Mouse (Mus musculus): ENCODE measurements at regions not wholly inside any gene's neighbourhood (a gene's known extent, or its start where the extent isn't known, plus 50 kb on each side); places are given as distances from the start of the nearest gene placed in this dataset.

DNA sequence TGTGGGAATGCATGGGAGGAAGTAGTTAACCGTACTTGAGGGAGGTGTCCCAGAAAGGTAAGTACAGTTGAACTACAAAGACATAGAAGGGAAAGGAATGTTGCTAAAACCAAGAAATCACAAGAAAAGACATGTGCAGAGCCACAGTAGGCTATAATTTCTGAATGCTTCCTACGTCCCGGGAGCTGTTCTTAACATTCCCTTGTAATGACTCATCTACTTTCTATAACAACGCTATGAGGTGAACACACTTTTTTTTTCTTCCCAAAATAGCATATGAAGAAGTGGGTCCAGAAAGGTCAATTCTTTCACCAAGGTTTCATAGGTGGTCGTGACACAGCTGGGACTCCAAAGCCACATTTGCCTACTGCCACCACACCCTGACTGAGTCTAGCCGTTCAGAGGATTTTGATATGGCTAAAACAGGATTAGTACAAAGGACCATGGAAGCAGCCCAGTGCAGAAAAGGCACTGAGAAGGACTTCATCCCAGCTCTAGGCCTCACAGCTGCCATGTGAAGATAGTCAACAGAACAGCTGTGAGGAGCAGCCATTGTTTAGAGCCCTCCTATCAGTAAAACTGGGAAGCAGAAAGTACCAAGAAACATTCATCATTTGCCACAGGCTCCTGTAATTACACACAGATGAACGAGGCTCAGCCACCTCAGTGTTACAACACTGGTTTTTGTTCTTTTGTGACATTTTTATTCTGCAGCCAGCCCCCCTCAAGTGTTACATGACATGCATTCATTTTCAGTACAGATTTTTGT, 133.4 kb downstream of the Rnd3 start:
- intact Hi-C loops (cut with DNase I), result no loop called here

DNA sequence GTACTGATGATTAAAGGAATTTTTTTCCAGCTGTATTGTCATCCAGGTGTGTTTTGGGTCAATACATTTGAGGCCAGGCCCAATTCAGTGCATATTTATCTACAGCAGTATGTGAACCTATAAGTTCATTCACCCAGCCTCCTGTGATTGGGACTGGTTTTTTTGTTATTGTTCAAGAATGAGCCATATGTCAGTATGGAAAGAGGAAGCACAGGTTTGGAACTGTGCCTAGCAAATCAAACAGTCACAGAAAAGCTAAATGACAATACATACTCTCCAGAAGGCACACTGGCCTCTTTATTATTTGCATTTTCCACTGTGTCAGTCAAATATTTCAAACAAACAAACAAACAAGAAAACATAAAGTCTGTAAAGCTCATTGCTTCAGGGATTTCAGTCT, 134.7 kb downstream of the Rnd3 start:
- intact Hi-C loops (cut with DNase I), result no loop called here
- no peak for DNase-seq (ENCODE audit: low spot score in 2 of 2)

More for the DNA sequence above, 133.4 kb downstream of the Rnd3 start:
- peak in 1 of 2 experiments; percentile 4 for DNase-seq (ENCODE audit: low spot score in 2 of 2)

DNA sequence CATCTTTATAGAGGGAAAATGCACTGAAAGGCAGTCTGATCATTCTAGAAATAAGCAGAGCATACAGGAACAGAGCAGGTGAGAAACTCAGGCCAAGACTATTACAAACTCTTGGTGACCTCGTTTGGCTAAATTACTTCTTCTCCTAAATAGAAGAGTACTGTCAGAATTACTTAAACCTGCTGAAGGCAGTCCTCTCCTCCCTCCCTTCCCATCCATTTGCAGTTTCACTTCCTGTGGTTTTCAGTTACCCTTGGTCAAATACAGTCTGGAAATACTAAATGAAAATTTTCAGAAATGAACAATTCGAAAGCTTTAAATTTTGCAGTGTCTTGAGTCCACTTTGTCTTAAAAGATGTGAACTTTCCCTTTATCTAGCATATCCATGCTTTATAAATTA, 135.8 kb downstream of the Rnd3 start:
- DNase-seq (ENCODE audit: low spot score in 2 of 2), result no peak
- intact Hi-C loops (cut with DNase I), result no loop called here

DNA sequence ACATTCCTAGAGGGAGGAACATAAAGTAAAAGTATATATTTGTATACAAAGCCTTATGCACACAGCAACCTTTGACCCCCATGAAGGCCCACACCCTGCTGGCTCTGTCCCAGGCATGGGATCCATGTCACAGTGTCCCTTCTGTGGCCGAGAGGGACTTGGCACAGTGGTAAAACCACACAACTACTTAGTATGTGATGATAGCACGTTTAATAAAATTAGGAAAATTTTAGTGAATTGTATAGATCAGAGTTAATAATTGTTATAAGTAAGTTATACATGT, 140.7 kb downstream of the Rnd3 start:
- intact Hi-C loops (cut with DNase I), result no loop called here
- no peak for DNase-seq (ENCODE audit: low spot score in 2 of 2)

DNA sequence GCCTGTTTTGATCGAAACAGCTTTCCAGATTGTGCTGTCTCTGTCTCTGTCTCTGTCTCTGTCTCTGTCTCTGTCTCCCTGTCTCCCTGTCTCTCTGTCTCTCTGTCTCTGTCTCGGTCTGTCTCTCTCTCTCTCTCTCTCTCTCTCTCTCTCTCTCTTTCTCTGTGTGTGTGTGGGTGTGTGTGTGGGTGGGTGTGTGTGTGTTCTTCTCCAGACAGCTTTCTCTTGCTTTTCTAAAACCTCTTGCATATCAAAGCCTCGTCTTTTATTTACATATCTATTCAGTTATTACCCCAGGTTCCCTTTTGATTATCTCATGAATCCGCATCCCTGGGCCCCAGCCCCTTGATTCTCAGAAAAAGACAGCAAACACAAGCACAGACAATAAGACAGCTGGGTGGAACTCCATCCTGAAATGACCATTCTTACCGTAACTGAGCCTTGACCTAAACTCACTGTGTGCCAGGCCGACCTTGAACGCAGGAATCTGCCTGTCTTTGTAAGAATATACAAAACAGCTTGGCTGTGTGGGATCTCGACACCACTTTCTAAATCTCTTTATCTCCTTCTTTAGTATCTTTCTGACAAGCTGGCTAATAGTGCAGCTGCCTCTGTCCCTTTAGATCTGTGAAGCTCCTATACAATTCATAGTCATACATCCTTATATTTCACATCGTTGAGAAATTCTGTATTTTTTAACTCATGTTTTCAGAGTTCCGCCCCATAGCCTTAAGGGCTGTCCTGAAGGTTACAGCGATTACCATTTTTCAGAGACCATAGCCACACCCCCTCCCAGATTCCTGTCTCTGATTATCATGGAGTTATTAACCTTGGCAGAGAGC, 141.3 kb downstream of the Rnd3 start:
- intact Hi-C loops (cut with DNase I), result no loop called here
- DNase-seq (ENCODE audit: low spot score in 2 of 2), result no peak

DNA sequence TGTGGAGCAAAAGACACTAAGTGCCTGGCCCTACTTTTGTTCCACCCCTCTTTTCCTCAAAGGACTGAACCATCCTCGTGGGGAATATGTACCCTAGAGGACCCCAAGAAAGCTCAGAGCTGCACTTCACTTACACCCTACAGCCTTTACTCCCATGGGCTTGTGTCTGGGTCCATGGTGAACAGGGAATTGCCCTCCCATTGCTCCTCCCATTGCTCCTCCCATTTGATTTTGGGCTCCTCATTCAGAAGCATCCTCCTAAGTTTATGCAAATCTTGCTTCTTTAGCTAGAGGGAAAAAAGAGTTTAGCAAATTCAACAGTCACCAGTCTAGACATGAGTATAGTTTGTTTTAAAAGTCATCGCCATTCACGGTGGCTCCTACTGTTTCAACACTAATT, 142.1 kb downstream of the Rnd3 start:
- intact Hi-C loops (cut with DNase I), result no loop called here
- DNase-seq (ENCODE audit: low spot score in 2 of 2), result no peak

DNA sequence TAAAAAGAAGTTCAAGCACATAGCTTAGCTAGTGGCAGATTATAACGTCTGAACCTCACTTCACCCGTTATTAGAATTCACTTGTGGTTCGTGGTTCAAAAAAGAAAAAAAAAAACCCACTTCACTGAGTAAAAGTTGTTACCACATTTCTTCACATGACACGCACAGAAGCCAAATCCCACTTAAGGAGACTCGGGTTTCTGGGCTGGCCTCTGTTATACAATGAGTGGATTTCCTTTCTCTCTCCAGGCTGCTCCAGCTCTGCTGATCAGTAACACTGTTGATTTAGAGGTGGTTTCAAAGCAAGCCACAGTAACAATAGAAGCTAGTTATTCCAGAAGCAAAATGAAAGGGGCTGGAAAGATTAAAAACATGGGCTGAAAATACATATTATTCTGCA, 147.4 kb downstream of the Rnd3 start:
- intact Hi-C loops (cut with DNase I), result no loop called here
- no peak for DNase-seq (ENCODE audit: low spot score in 2 of 2)

DNA sequence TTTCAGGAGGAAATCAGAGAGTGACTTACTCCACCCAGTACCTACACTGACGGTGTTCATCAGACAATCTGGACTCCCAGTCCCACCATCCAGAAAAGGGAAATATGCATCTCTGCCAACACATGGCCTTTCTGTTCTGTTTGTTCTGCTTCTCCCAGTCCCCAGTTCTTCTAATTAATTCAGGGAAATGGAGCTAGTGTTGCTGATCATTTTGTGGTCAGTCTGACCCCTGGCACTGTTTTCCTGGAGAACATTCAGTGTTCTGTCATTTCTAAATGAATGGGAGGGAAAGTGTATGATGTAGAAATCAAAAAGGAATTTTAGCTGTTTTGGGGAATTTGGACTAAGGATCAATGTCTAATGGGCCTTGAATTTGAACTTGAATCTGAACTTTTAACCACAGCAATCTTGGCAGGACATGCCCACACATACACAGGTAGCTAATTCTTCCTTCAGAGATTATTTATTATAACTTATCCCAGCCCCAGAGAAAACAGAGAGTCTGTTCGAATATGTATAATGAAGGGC, 165.0 kb downstream of the Rnd3 start:
- DNase-seq (ENCODE audit: low spot score in 2 of 2), result no peak
- intact Hi-C loops (cut with DNase I), result no loop called here

DNA sequence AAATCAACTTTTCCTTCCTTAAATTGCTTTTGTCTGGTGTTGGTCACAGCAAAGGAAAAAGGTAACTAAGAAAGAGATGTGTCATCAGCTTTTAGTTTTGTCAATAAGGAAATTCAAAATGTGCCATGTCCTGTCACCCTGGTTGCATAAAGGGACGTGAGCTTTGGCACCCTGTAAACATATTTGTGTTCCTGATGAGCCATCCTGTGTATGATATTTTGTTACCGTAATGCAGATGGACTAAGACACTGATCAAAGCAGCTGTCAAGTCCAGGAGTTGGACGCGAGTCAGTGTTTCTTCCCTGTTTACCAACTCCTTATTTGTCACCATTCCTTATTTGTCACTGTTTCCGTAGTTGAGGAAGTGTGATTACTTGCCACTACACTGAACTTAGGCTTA, 166.3 kb downstream of the Rnd3 start:
- intact Hi-C loops (cut with DNase I), result no loop called here

DNA sequence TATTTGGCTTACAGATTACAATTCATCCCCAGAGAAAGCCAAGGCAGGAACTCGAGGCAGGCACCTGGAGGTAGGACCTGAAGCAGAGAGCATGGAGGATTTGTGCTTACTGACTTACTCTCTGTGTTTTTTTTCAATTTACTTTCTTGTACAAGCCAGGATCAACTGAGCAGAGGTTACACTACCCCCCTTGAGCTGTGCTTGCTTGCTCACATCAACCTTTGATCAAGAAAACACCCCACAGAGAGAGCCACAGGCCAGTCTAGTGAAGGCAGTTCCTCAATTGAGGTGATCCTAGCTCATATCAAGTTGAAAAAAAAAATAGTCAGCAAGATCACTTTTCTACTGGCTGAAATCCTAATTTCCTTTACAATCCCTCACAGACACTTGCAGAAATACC, 170.6 kb downstream of the Rnd3 start:
- intact Hi-C loops (cut with DNase I), result no loop called here

More for the DNA sequence above, 166.3 kb downstream of the Rnd3 start:
- DNase-seq (ENCODE audit: low spot score in 2 of 2), result no peak

DNA sequence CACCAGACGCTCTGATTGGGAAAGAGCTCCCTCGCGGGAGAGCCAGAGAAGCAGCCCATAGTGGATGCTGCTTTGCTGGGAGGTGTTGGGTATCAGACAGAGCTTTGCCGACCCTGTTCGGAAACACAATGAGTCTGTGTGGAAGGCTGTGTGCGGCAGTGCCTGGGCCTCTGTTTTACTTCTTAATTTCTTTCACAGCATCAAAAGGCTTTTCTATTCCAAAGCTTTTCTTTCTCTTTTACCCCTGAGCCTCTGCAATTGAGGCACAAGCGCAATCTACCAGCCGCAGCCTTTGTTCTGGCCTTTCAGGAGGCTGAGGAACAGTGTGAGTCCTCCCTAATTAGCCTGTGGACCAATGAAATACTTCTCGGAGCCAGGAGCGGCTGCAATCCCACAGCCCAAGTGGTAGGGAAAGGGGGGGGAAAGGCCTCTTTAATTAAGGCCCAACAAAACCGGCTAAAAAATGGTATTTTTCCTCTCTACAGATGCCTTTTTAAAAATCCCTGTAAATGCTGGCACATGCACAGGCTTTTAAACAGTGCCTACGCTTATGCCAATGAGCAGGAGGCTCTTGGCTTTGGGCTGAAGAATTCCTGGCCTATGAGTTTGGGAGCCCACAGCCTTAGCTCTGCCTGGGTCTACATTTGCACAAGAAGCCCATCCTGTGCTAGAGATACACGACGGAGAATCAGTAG, 177.6 kb downstream of the Rnd3 start:
- intact Hi-C loops (cut with DNase I), result no loop called here
- DNase-seq (ENCODE audit: low spot score in 2 of 2), result peak; percentile 28

More for the DNA sequence above, 170.6 kb downstream of the Rnd3 start:
- no peak for DNase-seq (ENCODE audit: low spot score in 2 of 2)

DNA sequence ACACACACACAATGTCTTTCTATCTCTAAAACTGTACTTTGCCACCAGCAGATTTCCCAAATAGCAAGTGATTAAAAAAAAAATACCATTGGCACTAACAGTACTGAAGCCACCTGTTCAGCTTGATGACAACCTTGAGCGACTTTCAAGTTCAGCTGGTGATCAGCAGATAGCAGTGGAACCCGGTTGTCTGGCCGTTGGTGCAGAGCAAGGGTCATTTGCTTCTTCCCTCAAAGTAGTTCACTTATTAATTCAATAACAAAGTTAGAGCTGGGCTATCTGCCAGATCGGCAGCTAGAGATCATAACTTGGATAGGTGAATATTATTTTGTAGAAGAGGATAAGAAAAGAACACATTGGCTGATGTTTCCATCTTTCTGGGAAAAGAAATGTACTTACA, 180.5 kb downstream of the Rnd3 start:
- intact Hi-C loops (cut with DNase I), result loop anchor here (2.0 kb wide), 1 partner anchor 180 kb away; the partner anchor contains the start of gene Rnd3
- no peak for DNase-seq (ENCODE audit: low spot score in 2 of 2)

DNA sequence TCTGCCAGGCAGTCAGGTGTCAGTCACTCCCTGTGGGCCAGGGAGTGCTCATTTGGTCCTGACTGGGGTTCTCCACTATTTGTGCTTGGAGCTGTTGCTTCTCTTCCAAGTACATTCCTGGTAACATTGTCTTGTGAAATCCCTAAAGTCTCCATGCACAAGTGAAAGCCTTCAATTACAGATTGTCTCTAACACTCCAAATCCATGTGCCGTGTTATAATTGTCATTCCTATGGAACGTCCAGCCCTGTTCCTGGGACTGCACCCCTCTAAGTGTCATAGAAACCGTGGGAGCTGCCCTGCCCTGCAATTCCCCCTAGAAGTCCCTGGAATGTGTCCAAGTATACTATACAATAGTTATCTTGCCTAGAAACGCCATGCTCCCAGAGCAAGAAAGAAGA, 181.1 kb downstream of the Rnd3 start:
- DNase-seq (ENCODE audit: low spot score in 2 of 2), result no peak
- intact Hi-C loops (cut with DNase I), result loop anchor here (2.0 kb wide), 1 partner anchor 181 kb away; the partner anchor contains the start of gene Rnd3

DNA sequence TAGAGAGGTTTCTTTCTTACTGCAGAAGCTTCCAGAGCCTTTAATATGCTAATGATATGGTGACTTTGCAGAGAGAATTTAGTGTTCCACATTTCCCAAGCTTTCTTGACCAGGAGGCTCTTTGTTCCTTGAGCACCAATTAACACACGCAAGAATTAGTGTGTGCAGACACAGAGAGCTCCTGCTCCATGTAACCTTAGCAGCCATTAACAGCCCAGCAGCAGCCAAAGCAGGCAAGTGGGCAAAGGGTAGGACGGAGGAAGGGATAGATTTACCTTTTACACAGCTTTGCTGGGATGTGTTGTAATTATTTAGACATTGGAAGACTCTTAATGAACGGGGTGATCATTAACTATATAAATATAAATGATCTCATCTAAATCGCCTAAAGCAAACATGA, 181.8 kb downstream of the Rnd3 start:
- intact Hi-C loops (cut with DNase I), result no loop called here
- DNase-seq (ENCODE audit: low spot score in 2 of 2), result no peak

DNA sequence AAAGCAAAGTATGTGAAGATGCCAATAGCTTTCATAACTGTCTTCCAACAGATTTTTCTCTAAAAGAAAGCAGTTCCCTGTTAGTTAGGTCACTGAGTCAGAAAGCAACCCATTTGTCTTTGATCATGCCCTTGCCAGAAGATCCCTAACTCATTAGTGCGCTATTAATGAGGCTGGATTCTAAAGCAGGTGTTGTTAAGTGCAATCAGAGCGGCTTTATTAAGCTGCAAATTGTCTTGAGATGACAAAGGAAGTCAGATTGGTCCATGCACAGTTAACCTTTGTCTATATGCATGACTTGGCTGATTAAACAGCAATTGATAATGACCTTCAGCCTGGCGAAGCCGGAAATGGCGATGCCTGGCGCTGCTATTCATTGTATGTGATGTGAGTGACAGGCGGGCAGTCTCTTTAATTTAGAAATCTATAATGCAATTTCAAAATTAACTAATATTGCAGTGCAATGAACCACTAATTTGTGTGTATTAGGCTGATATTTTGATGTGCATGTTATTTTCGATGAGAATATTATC, 183.4 kb downstream of the Rnd3 start:
- intact Hi-C loops (cut with DNase I), result no loop called here
- DNase-seq (ENCODE audit: low spot score in 2 of 2), result no peak

DNA sequence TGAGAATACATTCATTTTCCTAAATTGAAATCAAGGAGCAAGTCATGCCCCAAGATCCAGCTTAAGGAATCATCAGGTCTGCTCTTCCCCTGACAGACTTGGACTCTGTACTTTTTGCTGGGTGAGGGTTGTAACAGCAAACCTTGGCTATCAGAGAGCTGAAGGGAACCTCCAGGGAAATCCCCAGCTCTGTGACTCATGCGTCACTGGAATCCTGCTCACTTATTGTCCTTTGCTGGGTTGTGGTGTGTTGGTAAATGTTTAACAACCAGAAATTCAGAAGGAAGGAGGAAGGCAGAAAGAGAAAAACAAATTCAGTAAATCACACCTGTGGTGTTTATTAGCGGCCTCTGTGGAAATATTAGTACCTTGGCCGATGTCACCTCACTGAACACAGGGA, 184.8 kb downstream of the Rnd3 start:
- no peak for DNase-seq (ENCODE audit: low spot score in 2 of 2)
- intact Hi-C loops (cut with DNase I), result no loop called here

DNA sequence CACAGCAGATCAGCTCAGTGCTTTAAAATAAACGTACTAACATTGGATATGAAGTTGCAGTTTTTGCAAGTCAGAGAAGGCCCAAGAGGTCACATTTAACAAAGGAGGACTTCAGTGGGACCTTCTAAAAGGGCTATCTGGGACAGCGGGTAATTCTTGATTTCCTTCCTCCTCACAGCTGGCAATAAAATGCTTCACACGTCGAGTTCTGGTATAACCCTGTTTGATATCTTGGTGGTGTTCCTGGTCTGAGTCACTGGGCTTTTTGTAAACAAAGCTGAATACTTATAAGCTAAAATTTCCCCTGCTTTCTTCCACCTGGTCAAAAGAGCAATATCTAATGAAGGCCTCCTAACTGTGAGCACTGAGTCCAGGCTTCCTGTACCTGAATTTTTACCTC, 187.9 kb downstream of the Rnd3 start:
- no peak for DNase-seq (ENCODE audit: low spot score in 2 of 2)
- intact Hi-C loops (cut with DNase I), result no loop called here

DNA sequence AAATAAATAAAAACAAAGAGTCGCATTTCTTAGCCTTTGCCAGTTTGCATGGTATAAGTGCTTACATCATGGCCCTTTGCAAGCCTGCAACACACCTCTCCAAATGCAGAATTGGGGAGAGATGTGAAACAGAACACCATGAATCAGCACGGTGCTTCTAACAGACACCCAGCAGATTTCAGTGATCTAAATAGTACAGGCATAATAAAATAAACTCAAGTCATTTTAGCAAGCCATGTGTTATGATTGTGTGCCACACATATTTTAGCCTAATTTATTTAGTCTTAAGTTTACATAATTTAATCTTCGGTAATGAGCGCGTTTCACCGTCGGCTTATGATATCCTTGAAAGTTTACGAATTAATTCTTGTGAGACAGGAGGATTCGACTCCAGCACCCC, 189.6 kb downstream of the Rnd3 start:
- DNase-seq (ENCODE audit: low spot score in 2 of 2), result no peak
- intact Hi-C loops (cut with DNase I), result no loop called here

DNA sequence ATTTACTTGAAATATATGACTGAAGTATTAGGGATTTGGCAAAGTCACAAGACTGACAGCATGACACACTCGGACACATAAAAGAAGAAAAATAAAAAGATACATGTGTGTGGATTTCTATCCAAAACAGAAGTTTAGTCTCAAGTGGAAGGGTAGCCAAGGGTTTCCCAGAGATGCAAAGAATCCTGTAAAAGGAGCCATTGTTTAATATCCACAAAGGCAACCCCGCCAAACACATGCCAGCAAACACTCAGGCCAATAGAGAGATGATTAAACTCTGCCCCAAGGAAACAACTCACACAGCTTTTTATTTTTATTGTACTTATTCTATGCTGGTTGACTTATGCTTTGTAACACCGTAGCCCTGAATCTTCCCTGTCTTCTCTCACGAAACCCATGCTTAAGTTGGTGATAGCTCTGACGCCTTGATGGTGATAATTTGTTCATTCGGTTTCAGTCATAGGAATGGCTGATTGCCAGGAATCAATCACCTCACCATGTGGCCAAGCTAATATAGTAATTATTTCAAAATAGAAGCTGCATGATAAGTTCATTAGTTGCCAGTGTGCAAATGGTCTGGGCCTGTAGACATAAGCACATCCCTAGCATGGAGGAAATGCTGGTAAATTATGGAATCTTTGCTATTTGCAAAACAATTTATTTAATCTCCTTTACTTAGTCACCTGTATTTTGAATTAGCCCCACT, 194.4 kb downstream of the Rnd3 start:
- intact Hi-C loops (cut with DNase I), result no loop called here
- no peak for DNase-seq (ENCODE audit: low spot score in 2 of 2)

DNA sequence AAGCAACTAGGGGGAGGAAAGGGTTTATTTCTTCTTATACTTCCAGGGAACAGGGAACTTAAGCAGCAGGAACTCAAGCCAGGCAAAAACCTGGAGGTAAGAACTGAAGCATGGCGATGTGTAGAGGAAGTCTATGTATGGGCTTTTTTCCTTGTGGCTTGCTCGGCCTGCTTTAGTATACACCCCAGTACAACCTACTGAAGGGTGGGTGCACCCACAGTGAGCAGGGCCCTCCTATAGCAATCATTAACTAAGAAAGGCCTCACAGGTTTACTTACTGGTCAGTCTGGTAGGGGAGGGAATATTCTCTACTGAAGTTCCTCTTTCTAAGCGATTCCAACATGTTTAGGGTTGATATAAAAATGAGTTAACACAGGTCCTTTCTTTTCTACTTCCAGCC, 197.9 kb downstream of the Rnd3 start:
- intact Hi-C loops (cut with DNase I), result no loop called here
- DNase-seq (ENCODE audit: low spot score in 2 of 2), result no peak

Data from left cerebral cortex, postnatal 36 days (tissue).